Mouse (Mus musculus) mouse trophoblast stem cell (cell line): ENCODE data around the gene Lin37.

Source experiments
- in situ Hi-C, 2 experiments: fragments of 300-500 bp; cut with MseI, MboI; formaldehyde crosslinking; loops; 2 replicates in 1 of 2; 3 replicates in 1 of 2; pipeline ENCODE4 v1.15.1; 2025

The Lin37 gene

DNA sequence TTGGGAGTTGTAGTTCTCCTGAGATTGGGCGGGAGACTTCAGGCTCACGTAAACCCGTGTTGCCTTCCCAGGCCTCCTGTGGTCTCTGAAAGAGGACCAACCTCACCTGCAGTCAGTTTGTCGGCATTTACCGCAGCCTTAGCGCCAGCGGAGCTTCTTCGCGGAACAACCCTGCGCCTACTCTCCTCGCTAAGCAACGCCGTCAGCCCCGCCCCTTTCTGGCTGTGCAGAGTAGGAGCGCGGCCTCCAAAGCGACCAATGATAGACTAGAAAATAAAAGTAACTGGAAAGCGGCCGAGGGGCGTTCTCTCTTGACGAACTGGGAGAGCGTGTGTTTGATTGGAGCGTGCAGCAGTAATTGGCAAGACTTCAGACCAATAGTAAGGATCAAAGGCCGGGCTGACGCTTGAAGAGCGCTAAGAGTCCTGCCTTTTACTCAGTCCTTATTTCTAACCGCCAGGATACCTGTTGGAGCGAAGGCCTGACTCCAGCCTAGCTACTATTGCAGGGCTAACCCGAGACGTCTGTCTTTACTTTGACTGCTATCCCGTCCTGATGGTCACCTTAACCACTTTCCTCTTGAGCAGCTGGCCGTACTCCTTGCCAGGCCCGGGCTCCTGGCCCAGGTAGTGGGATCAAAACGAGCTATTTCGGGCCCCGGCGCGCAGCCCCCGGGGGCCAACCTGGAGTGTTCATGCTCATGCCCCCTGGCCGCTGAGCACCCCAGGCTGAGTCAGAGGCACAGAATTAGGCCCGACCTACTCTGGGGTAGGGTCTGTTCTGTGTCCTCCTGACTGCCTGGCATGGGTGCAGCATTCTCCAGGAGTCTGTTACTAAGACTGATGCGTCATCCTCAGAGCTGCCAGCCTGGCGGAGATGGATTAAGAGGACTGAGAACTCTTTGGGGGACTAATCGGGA, 7.3 kb downstream of the Lin37 start, which contains the start of the genes Hspb6 and Proser3:
TSS of gene Hspb6 (plus strand) at position 77 of the 919 bp plus-strand sequence.
TSS of gene Proser3 (minus strand) at position 198 of the 919 bp plus-strand sequence.
- in situ Hi-C loops: no loop called here

DNA sequence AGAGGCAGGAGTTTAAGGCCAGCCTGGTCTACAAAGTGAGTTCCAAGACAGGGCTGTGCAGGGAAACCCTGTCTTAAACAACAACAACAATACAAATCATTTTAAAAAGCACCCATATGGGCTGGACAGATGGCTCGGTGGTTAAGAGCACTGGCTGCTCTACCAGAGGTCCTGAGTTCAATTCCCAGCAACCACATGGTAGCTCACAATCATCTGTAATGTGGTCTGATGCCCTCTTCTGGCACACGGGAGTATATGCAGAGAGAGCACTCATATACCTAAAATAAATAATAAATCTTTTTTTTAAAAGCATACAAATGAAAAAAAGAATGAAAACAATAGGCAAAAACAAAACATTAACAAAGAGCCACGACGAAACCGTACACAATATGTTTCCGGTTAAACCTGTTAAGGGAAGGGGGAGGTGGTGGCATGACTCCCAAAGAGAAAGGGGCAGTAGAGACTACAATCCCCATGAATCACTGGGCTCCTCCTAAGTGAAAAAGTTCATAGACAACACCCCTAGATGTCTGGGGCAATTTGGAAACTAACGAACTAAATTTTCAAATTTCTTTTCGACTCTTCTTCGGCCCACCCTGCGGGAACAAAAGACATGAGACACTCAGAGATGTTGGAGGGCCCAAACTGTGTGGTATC, 8.1 kb downstream of the Lin37 start:
- in situ Hi-C loops: no loop called here

DNA sequence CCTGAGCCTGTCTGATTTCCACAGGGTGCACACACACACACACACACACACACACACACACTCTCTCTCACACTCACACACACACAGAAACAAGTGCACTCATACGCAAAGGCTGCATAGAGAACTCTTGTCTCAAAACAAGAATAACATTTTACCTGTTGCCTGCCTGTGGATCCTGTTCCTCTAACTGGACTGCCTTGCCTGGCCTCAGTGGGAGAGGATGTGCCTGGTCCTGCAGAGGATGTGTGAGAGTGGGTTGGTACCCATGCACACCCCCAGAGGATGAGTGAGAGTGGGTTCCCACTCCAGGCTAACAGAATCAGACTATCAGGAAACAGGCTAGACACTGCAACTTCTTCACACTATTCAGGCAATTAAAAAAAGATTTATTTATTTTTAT, 9.0 kb downstream of the Lin37 start:
- in situ Hi-C loops: no loop called here

DNA sequence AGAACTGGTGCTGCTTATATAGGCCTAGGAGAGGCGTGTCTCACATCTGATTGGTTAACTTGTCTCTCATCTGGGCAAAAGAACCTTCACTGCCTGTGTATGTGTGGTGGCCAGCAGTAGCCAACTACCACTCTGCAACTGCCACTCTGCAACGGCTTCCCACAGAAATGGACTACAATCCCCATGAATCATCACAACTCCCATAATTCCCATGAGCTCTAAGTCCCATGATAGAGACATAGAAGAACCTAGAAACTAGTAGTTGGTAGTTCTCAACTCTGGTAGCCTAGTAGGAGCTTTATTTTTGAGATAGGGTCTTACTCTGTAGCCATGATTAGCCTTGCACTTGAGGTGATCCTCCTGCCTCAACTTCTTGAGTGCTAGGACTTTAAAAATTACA, 9.8 kb downstream of the Lin37 start:
- in situ Hi-C loops: no loop called here

DNA sequence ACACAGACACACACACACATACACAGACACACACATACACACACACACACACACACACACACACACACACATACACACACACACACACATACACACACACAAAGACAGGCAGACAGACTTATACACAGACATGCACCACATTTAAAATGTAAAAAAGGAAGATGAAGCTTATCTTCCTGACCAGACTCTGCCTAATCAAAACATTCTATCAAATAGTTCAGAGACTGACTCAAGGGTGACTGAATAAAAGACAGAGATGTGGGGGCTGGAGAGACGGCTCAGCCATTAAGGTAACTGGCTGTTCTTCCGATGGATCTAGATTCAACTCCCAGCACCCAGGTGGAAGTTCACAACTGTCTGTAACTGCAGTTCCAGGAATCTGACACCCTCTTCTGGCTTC, 15.3 kb downstream of the Lin37 start:
- in situ Hi-C loops: no loop called here

DNA sequence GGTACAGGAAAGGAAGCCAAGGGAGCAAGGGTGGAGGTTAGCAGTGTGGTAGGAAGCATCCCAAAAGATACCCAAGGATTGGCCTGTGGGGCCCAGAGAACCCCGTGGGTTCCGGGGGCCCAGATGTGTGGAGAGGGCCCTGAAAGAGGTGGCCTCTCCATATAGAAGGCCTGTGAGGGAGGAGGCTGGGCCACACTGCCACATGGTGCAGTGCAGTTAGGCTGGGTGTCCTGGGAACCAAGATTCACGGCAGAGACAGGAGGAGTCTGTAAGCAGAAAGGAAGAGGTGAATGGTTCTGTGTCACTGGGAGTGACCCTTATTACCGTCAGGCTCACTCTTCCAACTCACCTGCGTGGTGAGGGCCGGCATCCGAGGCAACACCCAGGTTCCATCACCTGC, 19.1 kb downstream of the Lin37 start:
- in situ Hi-C loops: no loop called here

DNA sequence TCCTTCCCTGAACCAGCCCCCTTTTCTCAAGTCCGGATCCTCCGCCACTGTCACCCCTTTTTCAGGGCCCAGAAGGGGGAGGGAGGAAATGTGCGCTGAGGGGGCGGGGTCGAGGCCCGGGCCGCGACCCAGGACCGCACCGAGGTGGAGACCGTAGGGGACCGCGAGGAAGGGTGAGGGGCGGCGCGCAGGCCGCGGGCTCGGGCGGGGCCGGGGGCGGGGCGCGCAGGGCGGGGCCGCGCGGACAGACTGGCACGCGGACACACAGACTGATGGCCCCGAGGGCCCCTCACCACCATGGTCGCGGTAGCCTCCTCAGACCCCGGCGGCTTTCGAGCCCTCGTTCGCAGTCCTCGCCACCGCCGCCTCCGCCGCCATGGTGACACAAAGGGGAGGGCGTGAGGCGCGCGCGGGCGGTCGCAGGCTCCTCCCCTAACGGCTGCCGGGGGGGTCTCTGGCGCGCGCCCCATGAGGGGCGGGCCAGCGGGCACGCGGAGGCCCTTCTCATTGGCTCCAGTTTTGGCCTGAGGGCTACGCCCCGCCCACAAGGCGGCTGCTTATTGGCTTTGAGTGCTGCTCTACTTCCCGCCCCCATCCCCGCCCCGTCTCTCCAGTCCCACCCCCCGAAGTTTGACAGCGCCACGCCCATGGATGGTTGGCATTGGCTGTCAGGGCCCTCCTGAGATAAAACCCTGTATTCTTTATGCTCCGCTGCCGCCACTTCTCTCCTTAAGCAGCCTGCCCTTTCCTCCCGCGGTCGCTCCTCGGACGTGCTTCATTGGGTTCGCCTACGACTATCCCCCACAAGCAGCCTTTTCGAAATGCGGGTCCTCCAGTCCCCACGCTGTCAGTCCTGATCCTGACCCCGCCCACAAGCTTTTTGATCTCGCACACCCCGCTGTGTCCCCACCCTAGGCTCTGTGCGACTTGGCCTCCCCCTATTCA, 24.7 kb downstream of the Lin37 start, which contains the start of gene Arhgap33:
TSS of gene Arhgap33 (minus strand) at position 428 of the 945 bp plus-strand sequence.
- in situ Hi-C loops: no loop called here

DNA sequence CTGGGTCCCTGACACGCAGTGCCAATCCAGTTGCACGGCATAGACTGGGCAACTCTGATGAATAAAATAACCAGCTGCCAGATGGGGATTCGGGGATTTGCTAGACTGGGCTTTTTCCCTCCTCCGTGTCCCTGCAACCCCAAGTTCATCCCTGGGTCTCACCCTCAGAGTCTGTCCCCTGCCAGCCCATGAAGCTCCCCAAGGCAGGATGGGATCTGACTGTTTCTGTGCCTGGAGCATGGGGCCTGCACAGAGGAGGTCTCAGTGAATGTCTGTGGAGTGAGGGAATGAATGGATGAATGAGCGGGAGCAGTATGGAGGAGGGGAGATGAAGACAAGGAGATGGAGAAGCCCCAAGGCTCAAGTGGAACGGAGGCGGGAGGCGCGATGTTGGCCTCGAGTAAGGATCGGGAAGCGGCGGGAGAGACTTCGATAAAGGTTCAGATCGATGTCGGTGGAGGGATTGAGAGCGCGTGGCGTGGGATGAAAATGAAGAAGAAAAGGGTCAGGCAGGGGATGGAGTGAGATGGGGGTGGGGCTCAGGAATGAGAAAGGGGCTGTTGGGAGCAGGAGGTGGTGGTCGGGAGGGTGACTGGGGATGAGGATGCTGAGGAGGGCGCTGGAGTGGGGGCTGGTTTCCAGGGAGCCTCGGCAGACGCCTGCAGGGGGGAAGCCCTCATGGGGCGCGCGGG, 25.6 kb downstream of the Lin37 start:
- in situ Hi-C loops: no loop called here

DNA sequence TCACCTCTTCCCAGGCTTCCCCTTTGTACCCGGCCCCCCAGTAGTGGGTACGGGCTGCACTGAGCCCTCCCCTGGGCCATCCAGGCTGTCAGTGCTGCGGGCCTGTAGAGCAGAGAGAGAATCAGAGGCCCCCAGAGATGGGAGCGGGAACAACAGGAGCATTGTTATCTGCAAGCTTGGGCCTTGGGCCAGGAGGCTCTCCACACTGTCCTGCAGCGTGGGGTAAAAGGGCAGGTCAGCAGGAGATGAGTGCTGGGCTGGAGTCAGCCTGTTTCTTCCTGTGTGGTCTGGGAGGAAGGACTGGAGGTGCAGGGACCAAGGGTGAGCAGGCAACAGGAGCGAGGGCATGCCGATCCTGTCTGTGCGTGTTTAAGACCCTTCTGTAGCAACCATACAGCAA, 26.7 kb downstream of the Lin37 start:
- in situ Hi-C loops: no loop called here

DNA sequence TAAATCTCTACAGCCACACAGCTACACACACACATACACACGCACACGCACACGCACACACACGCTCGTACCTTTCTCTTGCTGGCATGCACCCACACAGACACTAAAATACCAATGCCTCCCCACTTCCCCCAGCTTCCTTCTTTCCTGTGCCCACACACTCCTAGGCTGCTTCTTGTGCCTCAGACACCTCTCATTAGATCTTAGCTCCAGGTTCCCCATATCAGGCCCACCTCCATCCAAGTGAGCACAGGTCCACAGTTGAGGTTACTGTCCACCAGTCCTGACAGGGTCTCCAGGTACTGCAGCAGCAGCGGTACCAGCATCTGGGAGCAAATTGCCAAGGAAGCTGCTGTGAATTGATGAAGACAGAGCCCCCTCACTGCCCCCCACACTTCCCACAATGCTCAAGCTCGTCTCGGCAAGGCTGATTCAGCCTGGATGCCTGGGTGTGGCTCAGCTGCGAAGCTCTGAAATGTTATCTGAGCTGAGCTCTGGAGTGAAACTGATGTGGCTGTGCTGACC, 28.3 kb downstream of the Lin37 start:
- in situ Hi-C loops: no loop called here

DNA sequence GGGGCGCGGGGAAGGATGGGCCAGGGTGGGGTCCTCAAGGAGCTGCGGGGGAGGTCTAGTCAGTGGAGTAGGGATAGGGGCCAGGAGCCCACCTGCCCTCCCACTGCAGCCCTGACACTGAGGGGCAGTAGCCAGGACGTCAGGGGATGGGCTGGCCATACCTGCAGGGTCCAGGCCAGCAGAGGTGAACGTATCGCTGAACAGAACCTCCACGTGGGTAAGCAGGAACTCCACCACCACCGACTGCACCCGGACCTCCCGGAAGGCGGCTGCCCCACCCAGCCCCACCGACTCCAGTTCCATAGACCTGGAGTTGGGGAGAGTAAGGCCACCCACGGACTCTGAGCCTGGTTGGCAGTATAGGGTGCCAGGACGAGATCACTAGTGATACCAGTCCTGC, 32.7 kb downstream of the Lin37 start:
- in situ Hi-C loops: no loop called here

DNA sequence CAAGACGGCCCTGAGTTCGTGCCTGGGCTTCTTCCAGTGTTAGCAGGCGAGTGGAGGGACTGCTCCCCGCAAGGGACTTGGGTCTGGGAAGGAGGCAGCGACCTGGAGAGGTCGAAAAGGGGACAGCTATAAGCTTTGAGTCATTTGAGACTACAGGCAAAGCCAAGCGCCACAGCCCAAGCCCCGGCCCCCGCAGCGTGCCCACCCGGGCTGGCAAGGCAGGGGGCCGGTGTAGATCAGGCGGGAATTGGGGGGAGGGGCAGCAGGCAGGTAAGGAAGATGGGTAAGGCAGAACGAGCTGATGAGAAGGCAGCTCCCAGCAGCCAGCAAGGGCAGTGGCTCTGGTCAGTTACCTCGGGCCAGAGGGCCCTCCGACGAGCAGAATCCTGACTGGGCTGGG, 33.2 kb downstream of the Lin37 start:
- in situ Hi-C loops: no loop called here

DNA sequence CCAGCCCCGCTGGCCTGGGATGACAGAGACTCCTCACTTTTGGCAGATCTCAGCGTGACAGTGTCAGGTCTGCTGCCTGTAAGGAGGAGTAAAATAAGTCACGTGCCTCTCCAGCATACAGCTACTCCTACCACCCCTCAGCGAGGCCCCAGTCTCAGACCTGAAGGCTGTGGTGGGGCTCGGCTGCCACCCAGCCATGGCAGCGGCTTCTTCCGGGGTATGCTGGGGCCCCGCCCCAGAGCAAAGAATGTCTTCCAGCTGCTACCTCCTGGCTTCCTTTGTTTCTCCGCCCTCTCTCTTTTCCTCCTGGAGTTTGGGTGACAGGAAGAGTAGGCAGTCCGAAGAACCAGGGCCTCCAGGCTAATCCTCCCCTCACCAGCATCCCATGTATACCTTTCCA, 33.7 kb downstream of the Lin37 start:
- in situ Hi-C loops: no loop called here

DNA sequence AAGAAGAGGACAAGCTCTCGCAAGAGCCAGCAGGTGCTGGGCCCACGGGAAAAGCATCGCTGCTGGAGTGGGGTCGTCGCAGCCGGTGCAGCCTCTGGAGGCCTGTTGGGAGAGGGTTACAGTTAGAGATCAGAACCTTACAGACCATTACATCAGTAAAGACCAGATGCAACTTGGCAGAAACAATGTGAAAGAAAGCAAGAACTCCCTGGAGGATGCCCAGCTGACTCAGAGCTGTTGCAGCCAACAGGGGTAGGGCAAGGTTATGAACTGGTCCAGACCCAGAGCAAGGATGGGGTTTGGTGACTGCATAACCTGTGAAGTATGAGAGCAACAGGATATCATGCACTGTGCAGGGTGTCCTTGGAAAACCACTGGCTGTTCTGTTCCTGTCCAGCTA, 35.2 kb downstream of the Lin37 start:
- in situ Hi-C loops: no loop called here

DNA sequence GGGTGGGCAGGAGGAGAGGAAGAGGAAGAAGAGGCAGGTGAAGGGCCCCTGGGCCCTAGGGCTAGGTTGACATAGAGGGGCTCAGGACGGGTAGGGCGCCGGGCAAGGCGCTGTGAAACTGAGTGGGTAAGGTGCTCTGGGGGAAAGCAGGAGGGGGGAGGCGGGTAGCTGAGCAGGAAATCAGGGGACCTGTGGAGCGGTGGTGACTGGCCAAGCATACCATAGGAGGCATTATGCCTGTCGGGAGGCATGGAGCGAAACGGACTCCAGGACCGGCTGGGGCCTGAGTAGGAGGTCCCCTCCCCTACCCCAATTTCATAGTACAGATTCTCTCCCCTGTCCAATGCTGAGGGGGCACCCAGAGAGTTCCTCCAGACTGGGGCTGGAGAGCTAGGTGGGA, 36.8 kb downstream of the Lin37 start:
- in situ Hi-C loops: no loop called here

DNA sequence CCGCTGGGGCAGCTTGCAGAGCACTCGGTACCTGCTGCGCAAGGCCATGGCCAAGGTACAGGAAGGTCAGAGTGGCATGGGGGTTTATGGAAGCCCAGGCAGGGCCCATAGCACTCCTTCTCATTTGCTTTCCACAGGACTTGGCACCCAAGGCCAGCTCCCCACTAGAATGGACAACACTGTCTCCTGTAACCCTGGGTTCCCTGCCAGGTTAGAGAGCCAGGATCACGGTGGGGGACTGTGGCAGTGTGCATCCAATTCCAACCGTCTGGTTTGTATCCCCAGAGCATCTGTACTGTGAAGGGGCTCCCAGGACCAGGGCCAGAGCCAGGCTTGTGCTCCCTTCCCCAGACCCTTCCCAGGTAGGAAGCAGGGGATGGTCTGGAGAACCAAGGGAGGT, 38.8 kb downstream of the Lin37 start:
- in situ Hi-C loops: no loop called here

DNA sequence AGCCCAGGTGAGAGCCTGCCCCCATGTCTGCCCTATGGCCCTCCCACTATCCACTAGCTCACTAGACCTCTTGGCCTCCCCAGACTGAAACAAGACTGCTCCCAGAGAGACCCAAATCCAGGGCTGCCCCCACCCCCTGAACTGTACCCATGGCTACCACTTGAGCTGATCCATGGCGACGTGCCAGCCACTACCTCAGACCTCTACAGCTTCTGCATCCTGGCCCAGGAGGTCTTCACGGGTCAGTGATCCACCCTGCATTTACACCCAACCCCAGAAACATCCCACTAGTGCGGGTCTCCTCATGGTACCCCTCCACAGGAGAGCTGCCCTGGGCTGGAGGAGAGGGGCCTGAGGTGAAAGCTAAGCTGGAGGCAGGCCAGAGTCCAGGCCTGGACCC, 39.2 kb downstream of the Lin37 start:
- in situ Hi-C loops: no loop called here

DNA sequence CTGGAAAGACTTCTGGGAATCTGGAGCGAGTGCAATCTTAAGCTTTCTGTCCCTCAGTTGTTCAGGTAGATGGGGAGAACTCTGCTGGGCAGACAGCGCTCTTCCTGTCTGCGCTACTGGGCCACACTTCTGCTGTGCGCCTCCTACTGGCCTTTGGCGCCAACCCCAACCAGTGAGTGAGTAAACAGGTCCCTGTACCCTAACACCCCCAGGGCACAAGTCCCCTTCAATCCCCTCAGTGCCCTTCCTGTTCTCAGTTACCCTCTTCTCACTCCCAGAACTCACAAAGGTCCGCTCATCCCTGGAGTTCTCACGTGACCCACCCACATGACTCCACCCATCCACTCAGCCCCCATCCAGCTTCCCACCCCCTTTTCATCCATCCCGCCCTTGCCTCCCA, 41.3 kb downstream of the Lin37 start:
- in situ Hi-C loops: no loop called here

DNA sequence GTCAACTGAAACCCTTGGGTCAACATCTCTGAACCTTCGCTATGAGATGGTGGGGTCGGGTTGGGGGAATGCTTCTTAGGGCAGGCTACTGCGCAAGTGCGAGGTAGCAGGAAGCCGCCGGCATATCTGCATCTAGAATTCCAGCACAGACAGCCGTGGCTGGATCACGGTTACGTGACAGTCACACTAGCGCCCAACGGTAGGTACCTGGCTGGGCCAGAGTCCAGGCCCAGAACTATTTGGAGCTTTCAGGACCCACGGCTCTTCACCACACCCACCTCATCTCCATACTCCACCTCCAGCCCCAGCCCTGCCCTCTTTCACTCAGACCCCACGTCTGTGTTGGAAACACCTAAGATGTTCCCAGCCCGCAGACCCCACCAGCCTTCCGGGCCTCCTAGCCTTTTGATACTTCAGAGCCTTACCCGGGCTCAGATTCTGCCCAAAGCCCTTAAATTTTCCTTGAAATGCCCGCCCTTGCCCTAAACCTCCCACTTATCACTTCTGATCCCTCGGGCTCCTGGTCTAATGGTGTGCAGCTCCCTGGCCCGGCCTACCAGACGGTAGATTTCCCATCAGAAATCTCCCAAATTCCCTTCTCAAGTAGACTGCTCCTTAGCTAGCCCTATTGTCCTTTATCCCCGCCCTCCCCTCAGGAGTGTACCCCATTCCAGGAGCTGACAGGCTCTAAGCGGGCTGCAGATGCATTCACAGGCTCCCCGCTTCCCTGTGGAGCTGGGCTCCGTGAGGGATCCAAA, 44.5 kb downstream of the Lin37 start:
- in situ Hi-C loops: no loop called here

DNA sequence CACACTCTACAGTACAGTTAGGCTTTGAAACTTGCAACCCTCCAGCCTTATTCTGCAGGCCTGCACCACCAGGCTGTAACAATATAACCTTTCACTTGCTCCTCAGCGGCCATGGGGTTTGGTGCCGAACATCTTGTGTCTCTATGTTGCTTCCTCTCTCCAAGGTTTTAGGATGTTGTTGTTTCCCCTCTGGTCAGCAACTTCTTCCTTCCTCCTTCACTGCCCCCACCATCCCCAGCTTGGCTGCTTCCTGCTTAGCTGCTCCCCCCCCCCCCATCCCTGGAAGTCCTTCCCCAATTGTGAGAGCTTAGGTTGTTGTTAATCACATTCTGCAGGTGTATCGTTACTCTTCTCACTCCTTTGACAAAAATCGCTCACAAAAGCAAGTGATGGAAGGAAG, 51.6 kb downstream of the Lin37 start:
- in situ Hi-C loops: no loop called here
